Mouse (Mus musculus) heart, embryonic 11.5 days (tissue): ENCODE data around the gene Rfwd3. TPM values are rescaled to one million over a fixed set of nuclear protein-coding genes. Genes with fewer than 3 reads are reported as not detected.
"Not testable (repeated sequence)": the region's sequence is repeated elsewhere in the genome, so short reads cannot be mapped to it uniquely, and the experiment has no call there.

Experiments
- ATAC-seq: fragments of 200-750 bp; cut with Nextera tagmentation; replicated peaks from 2 replicates; pipeline ENCODE4 v1.8.0; 2017; ENCODE audit warnings: moderate library complexity; ENCODE audit not compliant: insufficient number of reproducible peaks, low FRiP score, low TSS enrichment
- H3K27ac ChIP-seq: fragments of 300-500 bp; sonication (generic); 2 replicates; pipeline ENCODE4 v1.5.1; 2014; ENCODE audit warnings: mild to moderate bottlenecking, low read depth, low read length
- H3K27me3 ChIP-seq: fragments of 300-500 bp; sonication (generic); 2 replicates; pipeline ENCODE4 v1.6.1; 2014; ENCODE audit warnings: mild to moderate bottlenecking, low read length, mixed read lengths; ENCODE audit not compliant: control insufficient read depth, insufficient read depth
- H3K36me3 ChIP-seq: fragments of 300-500 bp; sonication (generic); 2 replicates; pipeline ENCODE4 v1.6.1; 2014; ENCODE audit warnings: mild to moderate bottlenecking, low read length, moderate library complexity, mixed read lengths; ENCODE audit not compliant: control insufficient read depth, insufficient read depth
- H3K4me1 ChIP-seq: fragments of 300-500 bp; sonication (generic); 2 replicates; pipeline ENCODE4 v1.6.1; 2014; ENCODE audit warnings: low read length; ENCODE audit not compliant: control insufficient read depth, insufficient read depth
- H3K4me2 ChIP-seq: fragments of 300-500 bp; sonication (generic); 2 replicates; pipeline ENCODE4 v1.6.1; 2014; ENCODE audit warnings: mild to moderate bottlenecking, moderate library complexity
- H3K4me3 ChIP-seq: fragments of 300-500 bp; sonication (generic); 2 replicates; pipeline ENCODE4 v1.5.1; 2014; ENCODE audit warnings: low read depth, low read length
- H3K9ac ChIP-seq: fragments of 300-500 bp; sonication (generic); 2 replicates; pipeline ENCODE4 v1.6.1; 2014; ENCODE audit warnings: mild to moderate bottlenecking, low read depth, low read length, moderate library complexity
- H3K9me3 ChIP-seq: fragments of 300-500 bp; sonication (generic); replicated peaks from 2 replicates; pipeline ENCODE4 v1.6.1; 2016; ENCODE audit warnings: low read length; ENCODE audit not compliant: control insufficient read depth
- WGBS: fragments of 180-500 bp; shearing (Covaris S2); extraction: QIAGEN DNeasy Blood & Tissue Kit; methylation state at CpG from one replicate; pipeline ENCODE4 v1.1.7; 2014; ENCODE audit not compliant: insufficient replicate concordance; 5-methylcytosine and 5-hydroxymethylcytosine counted together
- polyA plus RNA-seq: library from polyadenylated mRNA; unstranded; fragments of >200 nt; fragmentation: Nextera tagmentation; extraction: Ambion mirVana; gene quantifications from 2 replicates; pipeline ENCODE4 v1.2.1, GENCODE M21; 2014

The Rfwd3 gene
- polyA plus RNA-seq, 1 experiment from 2014 or later = 43.8 TPM

DNA sequence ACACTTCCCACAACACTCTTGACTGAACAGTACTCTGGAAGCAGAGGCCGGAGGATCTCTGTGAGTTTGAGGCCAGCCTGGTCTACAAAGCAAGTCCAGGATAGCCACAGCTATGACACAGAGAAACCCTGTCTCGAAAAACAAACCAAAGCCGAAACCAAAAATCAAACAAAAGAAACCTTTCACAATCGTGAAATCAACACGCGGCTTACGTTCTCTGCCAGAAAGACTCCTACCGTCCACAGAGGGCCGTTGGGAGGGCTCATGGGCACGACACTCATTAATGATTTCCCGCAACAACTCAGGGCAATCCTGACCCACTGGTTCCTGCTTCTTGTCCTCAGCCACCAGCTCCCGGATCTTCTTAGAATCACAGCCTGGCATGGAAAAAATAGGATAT, 14.7 kb upstream of the Rfwd3 start:
- Histone ChIP-seq H3K9me3 (no peaks in the 10 kb centered on the region), H3K4me2 (no peak overlapping the region), H3K4me1 (no peaks in the 10 kb centered on the region), H3K4me3 (no peak overlapping the region), H3K36me3 (no peaks in the 10 kb centered on the region), H3K27ac (no peak overlapping the region), H3K9ac (no peak overlapping the region), H3K27me3 (peaks cover 3% of the 10 kb centered on the region; the same call in 1 of the 2 replicates)
- ATAC-seq = no peak
- 85% methylated on average over 12 of the region's 12 CpGs for WGBS

DNA sequence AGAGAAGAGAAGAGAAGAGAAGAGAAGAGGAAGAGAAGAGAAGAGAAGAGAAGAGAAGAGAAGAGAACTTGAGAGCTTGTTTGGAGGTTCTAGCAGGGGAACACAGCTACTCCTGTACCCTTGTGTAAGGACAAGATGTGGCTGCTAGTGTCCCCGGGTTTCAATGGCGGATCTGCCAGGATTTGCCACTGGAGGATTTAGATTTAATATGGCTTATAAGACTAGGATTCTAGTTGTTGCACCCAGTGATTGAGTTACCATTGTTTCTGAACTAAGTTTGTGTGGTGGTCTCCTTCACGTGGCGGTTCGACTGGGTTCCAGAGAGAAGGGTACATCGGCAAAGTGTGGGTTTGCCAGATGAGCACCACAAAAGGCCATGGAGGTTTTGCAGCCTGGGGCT, 13.9 kb upstream of the Rfwd3 start:
- ATAC-seq, H3K9ac ChIP-seq: not testable (repeated sequence)

DNA sequence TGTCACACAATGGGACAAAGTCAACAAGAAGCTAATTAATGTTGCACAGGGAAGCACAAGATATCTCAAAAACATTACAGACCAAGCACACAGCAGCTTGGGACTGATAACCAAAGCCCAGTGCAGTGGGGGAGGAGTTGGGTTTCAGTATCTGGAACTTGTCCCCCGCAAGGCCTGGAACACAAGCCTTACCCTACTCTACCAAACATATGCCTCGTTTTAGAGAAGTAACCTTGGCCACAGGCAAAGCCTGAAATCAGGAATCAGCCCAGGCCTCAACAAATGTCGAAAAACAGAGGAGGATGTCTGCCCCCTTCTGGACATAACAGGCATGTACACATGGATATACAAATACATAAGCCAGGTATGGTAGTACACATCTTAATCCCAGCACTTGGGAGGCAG, 12.7 kb upstream of the Rfwd3 start:
- Histone ChIP-seq H3K27me3 (no peaks in the 10 kb centered on the region), H3K36me3 (no peaks in the 10 kb centered on the region), H3K4me2 (no peak overlapping the region), H3K4me3 (no peak overlapping the region), H3K9me3 (no peaks in the 10 kb centered on the region), H3K4me1 (no peaks in the 10 kb centered on the region), H3K27ac (no peak overlapping the region), H3K9ac (no peak overlapping the region)
- WGBS = 65% methylated on average over 3 of the region's 3 CpGs
- no peak; the same call in 1 of the 2 replicates for ATAC-seq

More for the DNA sequence above, 13.9 kb upstream of the Rfwd3 start:
- 93% methylated on average over 6 of the region's 6 CpGs for WGBS
- H3K4me1 ChIP-seq, H3K9me3 ChIP-seq, H3K4me3 ChIP-seq, H3K27ac ChIP-seq, H3K36me3 ChIP-seq, H3K4me2 ChIP-seq, H3K27me3 ChIP-seq: not testable (repeated sequence)

DNA sequence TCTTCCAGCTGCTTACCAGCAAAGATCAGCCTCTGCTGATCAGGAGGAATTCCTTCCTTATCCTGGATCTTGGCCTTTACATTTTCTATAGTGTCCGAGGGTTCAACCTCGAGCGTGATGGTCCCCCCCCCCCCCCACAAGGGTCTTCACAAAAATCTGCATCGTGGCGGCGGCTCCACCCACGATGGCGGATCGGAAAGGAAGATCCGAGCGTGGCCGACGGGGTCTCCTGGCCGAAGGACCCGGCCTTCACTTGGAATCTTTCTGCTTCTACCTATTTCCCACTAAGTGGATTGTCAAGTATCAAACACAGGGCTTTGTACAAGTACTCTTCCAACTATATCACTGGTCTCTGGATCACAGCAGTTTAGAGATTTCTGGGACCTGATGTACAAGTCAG, 10.0 kb upstream of the Rfwd3 start:
- not testable (repeated sequence) for H3K27ac ChIP-seq, H3K4me3 ChIP-seq, H3K9ac ChIP-seq, H3K27me3 ChIP-seq, H3K9me3 ChIP-seq, H3K36me3 ChIP-seq, H3K4me2 ChIP-seq, ATAC-seq, H3K4me1 ChIP-seq
- 75% methylated on average over 15 of the region's 15 CpGs for WGBS

DNA sequence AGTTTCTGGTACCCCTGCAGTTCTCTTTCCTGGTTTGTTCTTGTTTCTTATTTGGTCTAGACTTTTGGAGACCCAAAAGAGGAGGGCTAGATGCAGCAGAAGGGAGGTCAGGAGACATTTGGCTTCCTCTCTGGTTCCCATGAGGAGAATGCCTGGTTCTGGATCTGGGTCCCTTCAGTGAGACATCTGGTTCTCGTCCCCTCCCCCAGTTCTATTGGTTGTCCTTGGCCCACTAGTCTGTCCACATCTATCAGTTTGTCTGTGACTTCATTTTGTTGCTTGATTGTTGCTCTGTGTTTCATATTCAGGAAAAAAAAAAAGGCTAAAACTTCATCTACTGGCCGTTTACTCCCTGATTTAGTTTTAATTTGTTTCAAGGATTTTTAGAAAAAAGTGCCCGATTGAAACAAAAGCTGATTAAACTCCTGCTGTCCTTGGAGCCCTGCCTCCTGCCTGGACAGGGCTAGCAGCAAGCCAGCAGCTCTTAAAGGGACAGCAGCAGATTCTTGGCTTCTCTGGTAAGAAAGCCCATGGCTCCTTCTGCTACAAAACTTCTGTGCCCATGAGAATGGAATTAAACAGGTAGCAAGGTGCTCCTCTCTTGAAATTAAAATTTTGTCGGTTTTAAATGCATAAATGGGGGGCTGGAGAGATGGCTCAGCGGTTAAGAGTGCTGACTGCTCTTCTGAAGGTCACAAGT, 5.2 kb upstream of the Rfwd3 start:
- Histone ChIP-seq H3K27me3 (no peaks in the 10 kb centered on the region), H3K4me2 (no peak overlapping the region), H3K36me3 (no peaks in the 10 kb centered on the region), H3K9me3 (no peaks in the 10 kb centered on the region), H3K4me3 (no peak overlapping the region), H3K9ac (no peak overlapping the region), H3K4me1 (0 out of 2 replicates have a peak, but pooled peaks cover 3% of the 10 kb centered on the region), H3K27ac (no peak overlapping the region)
- no peak for ATAC-seq
- 22% methylated on average over 5 of the region's 5 CpGs for WGBS

DNA sequence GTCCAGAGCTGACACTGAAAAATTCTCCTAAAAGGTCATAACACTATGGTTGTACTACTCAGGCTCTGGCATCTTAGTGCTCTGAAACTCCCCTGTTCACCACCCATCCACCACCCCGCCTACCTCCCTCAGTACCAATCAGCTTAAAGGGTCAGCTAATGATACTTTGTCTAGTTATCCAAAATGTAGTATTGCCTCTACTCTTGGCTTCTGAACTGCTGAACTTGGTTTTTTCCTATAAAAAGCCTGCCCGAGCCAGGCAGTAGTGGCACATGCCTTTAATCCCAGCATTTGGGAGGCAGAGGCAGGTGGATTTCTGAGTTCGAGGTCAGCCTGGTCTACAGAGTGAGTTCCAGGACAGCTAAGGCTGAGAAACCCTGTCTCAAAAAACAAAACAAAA, 4.3 kb upstream of the Rfwd3 start:
- Histone ChIP-seq H3K27me3 (no peaks in the 10 kb centered on the region), H3K9ac (no peak overlapping the region), H3K4me2 (no peak overlapping the region), H3K9me3 (no peaks in the 10 kb centered on the region), H3K36me3 (no peaks in the 10 kb centered on the region), H3K4me3 (no peak overlapping the region), H3K27ac (no peak overlapping the region), H3K4me1 (0 out of 2 replicates have a peak, but pooled peaks cover 3% of the 10 kb centered on the region)
- WGBS = 88% methylated on average over 3 of the region's 3 CpGs
- no peak for ATAC-seq

DNA sequence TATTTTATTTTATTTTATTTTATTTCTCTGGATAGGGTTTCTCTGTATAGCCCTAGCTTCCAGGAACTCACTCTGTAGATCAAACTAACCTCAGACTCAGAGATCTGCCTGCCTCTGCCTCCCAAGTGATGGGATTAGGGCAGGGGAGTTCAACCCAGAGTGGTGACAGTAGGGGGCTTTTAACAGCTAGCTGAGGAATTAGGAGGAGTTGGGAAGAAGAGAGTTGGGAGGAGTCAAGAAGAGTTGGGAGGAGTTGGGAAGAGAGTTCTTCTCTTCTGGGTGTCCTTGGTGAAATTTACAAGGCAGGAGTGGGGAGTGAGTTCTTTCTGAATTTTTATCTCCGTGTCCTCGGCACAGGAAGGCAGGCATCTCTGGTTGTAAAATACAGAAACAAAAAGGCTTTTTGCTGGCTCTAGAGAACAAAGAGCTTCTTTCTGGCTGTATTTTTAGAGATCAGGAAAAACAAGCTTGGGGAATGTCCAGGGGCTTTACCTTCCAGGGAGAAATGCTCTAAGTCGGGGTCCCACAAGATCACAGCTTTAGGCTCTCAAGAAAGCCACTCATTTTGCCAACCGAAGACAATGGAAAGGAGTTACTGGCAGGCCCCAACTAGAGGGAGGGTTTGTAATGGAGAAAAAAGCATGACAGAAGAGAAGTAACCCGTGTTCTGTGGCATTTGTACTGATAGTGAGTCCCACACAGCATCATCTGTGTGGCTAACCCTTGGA, 3.2 kb upstream of the Rfwd3 start:
- not testable (repeated sequence) for H3K36me3 ChIP-seq, H3K27ac ChIP-seq, H3K9me3 ChIP-seq, H3K9ac ChIP-seq, H3K4me3 ChIP-seq, H3K4me1 ChIP-seq, H3K4me2 ChIP-seq, ATAC-seq, H3K27me3 ChIP-seq
- 69% methylated on average over 5 of the region's 5 CpGs for WGBS

DNA sequence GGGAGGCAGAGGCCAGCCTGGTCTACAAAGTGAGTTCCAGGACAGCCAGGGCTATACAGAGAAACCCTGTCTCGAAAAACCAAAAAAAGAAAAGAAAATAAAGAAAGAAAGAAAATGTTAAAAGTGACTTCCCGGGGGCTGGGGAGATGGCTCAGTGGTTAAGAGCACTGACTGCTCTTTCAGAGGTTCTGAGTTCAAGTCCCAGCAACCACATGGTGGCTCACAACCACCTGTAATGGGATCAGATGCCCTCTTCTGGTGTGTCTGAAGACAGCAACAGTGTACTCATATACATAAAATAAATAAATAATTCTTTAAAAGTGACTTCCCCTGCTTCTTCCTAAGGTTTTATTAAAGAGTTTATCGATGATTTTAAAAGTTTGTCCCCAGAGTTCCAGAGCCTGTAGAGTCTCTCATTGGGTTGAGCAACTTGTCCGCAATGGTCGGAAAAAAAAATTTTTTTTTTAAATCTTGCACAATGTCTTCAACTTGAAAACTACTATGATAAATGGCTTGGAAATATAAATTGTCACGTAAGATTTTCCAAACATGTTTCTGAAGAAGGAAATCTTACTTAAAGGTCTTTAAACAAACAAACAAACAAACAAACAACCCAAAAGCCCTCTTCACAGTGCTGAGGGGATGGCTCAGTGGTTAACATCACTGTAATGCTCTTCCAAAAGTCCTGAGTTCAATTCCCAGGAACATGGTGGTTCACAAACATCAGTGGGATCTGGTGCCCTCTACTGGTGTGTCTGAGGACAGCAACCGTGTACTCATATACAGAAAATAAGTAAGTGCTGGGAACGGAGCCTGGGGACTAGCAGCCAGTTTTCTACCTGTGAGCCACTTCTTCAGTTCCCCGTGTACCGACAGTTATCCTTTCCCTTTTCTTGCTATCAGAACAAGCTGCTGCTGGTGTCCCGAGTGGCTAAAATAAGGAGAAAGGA, 850 bp upstream of the Rfwd3 start:
- peak overlapping the region; percentile 97 for H3K4me3 ChIP-seq
- H3K27ac ChIP-seq = peak overlapping the region; percentile 30
- WGBS = 60% methylated on average over 11 of the region's 11 CpGs
- peaks cover 9% of the 10 kb centered on the region for H3K36me3 ChIP-seq
- no peak for ATAC-seq
- 0 out of 2 replicates have a peak, but pooled peaks cover 3% of the 10 kb centered on the region for H3K4me1 ChIP-seq
- H3K9me3 ChIP-seq = no peaks in the 10 kb centered on the region
- 0 out of 2 replicates have a peak overlapping the region, but pooled peaks have one; percentile 0 for H3K9ac ChIP-seq
- no peaks in the 10 kb centered on the region for H3K27me3 ChIP-seq
- peak overlapping the region; percentile 60 for H3K4me2 ChIP-seq
